Mouse (Mus musculus): ENCODE results near the gene Adamts17. TPM values are rescaled to one million over a fixed set of nuclear protein-coding genes. Genes with fewer than 3 reads are reported as not detected.
A peak's percentile ranks its signal among the peaks of the same experiment; 100 is the strongest.

The Adamts17 gene
- polyA plus RNA-seq, 1 experiment = 4.2 TPM

DNA sequence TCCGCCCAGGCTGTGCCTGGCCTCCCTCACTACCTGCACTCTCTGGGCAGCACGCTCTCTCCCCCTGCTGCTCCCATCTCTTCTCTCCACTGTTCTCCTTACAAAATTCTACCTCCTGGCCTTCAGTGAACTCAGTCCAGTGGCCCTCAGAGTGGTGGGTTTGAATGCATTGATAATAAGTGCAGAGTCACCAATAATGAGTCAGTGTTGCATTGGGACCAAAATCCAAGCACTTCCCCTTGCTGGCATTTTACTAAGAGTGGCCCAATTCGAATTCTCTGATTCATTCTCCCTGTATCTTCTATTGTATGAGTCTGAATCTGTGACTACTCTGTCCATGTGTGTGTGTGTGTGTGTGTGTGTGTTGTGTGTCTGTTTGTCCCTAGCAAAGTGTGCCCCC, 32.7 kb upstream of the Adamts17 start:
- TF ChIP-seq POLR2A (IDR thresholded peaks at IDR 0.05; ENCODE audit: extremely low read depth, insufficient read depth, low read length) (no peak), CTCF (IDR thresholded peaks at IDR 0.05; ENCODE audit: extremely low read depth, insufficient read depth, low read length) (no peak)
- no peak overlapping the region for H3K4me3 ChIP-seq (ENCODE audit: insufficient read depth, low read length)
- no peaks in the 10 kb centered on the region for H3K4me1 ChIP-seq (ENCODE audit: control insufficient read depth, insufficient read depth, low read length)
- no peak overlapping the region for H3K27ac ChIP-seq (ENCODE audit: insufficient read depth, low read length)

DNA sequence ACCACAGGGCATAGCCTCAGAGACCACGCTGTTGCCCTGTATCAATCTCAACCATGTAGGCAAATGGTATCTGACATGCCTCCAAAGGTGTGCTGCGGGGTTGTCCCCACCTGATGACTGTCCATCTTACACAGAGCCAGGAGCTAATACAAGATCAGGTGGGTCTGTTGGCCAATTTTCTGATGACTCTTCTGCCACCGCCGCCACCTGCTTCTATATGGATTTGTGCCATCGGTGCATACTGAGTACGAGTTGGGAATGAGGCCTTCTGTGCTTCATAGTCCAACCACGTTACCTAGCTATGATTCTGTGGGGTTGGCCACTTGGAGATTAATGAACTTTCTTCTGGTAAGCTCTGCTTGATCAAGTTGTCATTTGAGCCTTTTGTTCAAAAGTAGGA, 29.1 kb upstream of the Adamts17 start:
- TF ChIP-seq CTCF (IDR thresholded peaks at IDR 0.05; ENCODE audit: extremely low read depth, insufficient read depth, low read length) (no peak), POLR2A (IDR thresholded peaks at IDR 0.05; ENCODE audit: extremely low read depth, insufficient read depth, low read length) (no peak)
- Histone ChIP-seq H3K27ac (ENCODE audit: insufficient read depth, low read length) (no peak overlapping the region), H3K4me1 (ENCODE audit: control insufficient read depth, insufficient read depth, low read length) (no peaks in the 10 kb centered on the region), H3K4me3 (ENCODE audit: insufficient read depth, low read length) (no peak overlapping the region)

- Histone ChIP-seq H3K4me1 (ENCODE audit: control insufficient read depth, insufficient read depth, low read length) (no peaks in the 10 kb centered on the region), H3K4me3 (ENCODE audit: insufficient read depth, low read length) (no peak overlapping the region), H3K27ac (ENCODE audit: insufficient read depth, low read length) (no peak overlapping the region)
- no peak for TF ChIP-seq POLR2A (IDR thresholded peaks at IDR 0.05; ENCODE audit: extremely low read depth, insufficient read depth, low read length)
- no peak for TF ChIP-seq CTCF (IDR thresholded peaks at IDR 0.05; ENCODE audit: extremely low read depth, insufficient read depth, low read length)
Measured at GRCm38 (mm10) chr7:66811294-66811693, 28.2 kb upstream of the Adamts17 start.

DNA sequence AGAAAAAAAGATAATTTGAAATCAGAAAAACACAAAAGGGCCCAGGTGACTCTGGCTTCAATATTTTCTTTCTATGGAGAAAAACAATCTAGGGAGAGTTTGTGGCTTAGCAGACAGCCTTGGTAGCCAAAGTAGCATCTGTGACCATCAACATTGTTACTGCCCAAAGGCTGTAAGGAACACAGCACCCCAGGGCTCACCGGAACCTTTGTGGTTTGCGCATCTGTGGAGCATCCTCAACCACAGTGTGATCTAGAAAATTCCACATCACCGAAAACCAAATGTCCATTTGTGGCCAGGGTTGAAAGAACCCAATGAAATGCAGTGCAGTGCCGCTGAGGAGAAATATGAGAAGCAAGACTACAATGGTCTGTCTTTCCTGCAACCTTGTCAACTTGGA, 27.2 kb upstream of the Adamts17 start:
- Histone ChIP-seq H3K27ac (ENCODE audit: insufficient read depth, low read length) (no peak overlapping the region), H3K4me1 (ENCODE audit: control insufficient read depth, insufficient read depth, low read length) (no peaks in the 10 kb centered on the region), H3K4me3 (ENCODE audit: insufficient read depth, low read length) (no peak overlapping the region)
- TF ChIP-seq CTCF (IDR thresholded peaks at IDR 0.05; ENCODE audit: extremely low read depth, insufficient read depth, low read length) (no peak), POLR2A (IDR thresholded peaks at IDR 0.05; ENCODE audit: extremely low read depth, insufficient read depth, low read length) (no peak)

DNA sequence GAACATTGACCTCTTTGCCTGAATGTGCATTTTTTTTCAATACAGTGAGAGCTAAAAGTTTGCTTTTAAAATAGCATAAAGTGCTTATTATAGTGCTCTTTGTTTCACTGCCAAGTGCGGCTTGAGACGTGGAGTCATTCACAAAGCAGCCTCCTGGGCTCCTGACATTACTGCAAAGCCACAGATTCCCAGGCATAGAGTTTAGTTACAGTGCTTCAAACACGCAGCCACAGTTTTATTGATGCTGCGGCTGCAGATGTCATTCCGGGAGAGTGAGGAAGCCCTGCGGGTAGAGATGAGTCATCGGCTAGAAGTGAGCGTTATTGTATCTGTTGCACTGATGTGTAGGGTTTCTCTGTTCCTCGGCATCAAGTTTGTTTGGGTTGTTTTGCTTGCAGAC, 26.8 kb upstream of the Adamts17 start:
- Histone ChIP-seq H3K4me3 (ENCODE audit: insufficient read depth, low read length) (no peak overlapping the region), H3K4me1 (ENCODE audit: control insufficient read depth, insufficient read depth, low read length) (no peaks in the 10 kb centered on the region), H3K27ac (ENCODE audit: insufficient read depth, low read length) (no peak overlapping the region)
- TF ChIP-seq CTCF (IDR thresholded peaks at IDR 0.05; ENCODE audit: extremely low read depth, insufficient read depth, low read length) = no peak
- no peak for TF ChIP-seq POLR2A (IDR thresholded peaks at IDR 0.05; ENCODE audit: extremely low read depth, insufficient read depth, low read length)

- no peak for TF ChIP-seq POLR2A (IDR thresholded peaks at IDR 0.05; ENCODE audit: extremely low read depth, insufficient read depth, low read length)
- no peak for TF ChIP-seq CTCF (IDR thresholded peaks at IDR 0.05; ENCODE audit: extremely low read depth, insufficient read depth, low read length)
- no peak overlapping the region for H3K4me3 ChIP-seq (ENCODE audit: insufficient read depth, low read length)
- H3K4me1 ChIP-seq (ENCODE audit: control insufficient read depth, insufficient read depth, low read length) = no peaks in the 10 kb centered on the region
- H3K27ac ChIP-seq (ENCODE audit: insufficient read depth, low read length) = no peak overlapping the region
Measured at GRCm38 (mm10) chr7:66813172-66813571, 26.4 kb upstream of the Adamts17 start.

GRCm38 (mm10) chr7:66815526-66815925, 24.0 kb upstream of the Adamts17 start:
- Histone ChIP-seq H3K4me1 (ENCODE audit: control insufficient read depth, insufficient read depth, low read length) (no peaks in the 10 kb centered on the region), H3K4me3 (ENCODE audit: insufficient read depth, low read length) (no peak overlapping the region), H3K27ac (ENCODE audit: insufficient read depth, low read length) (no peak overlapping the region)
- TF ChIP-seq POLR2A (IDR thresholded peaks at IDR 0.05; ENCODE audit: extremely low read depth, insufficient read depth, low read length) (no peak), CTCF (IDR thresholded peaks at IDR 0.05; ENCODE audit: extremely low read depth, insufficient read depth, low read length) (no peak)

DNA sequence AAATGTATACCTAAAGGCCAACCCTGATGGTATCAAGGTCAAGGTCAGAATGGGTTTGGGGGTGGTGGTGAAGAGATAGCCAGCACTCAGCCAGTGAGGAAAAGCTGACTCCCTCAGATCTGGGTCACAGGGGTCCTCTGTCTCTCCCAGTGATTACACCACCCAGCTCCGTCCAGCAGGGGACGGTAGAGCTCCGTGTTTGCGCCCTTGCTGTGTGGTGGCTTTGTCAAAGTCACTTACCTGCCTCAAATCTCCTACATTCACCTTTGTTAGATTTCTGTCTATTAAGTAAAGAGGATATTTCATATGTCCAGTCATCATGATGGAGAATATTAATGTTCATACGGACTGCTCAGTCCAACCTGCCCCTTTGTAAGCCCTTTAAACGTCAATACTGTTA, 19.5 kb upstream of the Adamts17 start:
- no peak overlapping the region for H3K4me3 ChIP-seq (ENCODE audit: insufficient read depth, low read length)
- TF ChIP-seq CTCF (IDR thresholded peaks at IDR 0.05; ENCODE audit: extremely low read depth, insufficient read depth, low read length) (peak; percentile 88), POLR2A (IDR thresholded peaks at IDR 0.05; ENCODE audit: extremely low read depth, insufficient read depth, low read length) (no peak)
- H3K27ac ChIP-seq (ENCODE audit: insufficient read depth, low read length) = no peak overlapping the region
- H3K4me1 ChIP-seq (ENCODE audit: control insufficient read depth, insufficient read depth, low read length) = no peaks in the 10 kb centered on the region

GRCm38 (mm10) chr7:66830803-66831202, 8.7 kb upstream of the Adamts17 start:
- no peak overlapping the region for H3K4me3 ChIP-seq (ENCODE audit: insufficient read depth, low read length)
- no peak overlapping the region for H3K27ac ChIP-seq (ENCODE audit: insufficient read depth, low read length)
- no peaks in the 10 kb centered on the region for H3K4me1 ChIP-seq (ENCODE audit: control insufficient read depth, insufficient read depth, low read length)
- no peak for TF ChIP-seq POLR2A (IDR thresholded peaks at IDR 0.05; ENCODE audit: extremely low read depth, insufficient read depth, low read length)
- TF ChIP-seq CTCF (IDR thresholded peaks at IDR 0.05; ENCODE audit: extremely low read depth, insufficient read depth, low read length) = no peak

DNA sequence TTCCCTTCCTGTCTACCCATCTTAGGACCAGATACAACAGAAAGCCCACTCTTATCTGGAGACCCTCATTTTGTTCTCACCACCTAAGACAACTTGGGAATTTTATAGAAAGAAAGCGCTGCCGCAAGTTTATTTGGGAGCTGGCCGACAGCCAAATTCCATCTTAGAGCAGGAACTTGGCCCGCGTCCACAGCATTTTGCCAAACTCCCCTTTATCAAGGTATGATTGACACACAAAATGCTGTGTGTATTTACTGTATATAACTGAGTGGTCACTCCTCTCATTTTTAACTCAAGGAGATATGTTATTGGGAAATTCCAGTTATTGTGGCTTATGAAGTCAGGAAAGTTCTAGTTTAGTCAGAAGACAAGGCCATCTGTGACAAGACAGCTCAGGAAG, 8.2 kb upstream of the Adamts17 start:
- TF ChIP-seq CTCF (IDR thresholded peaks at IDR 0.05; ENCODE audit: extremely low read depth, insufficient read depth, low read length) (no peak), POLR2A (IDR thresholded peaks at IDR 0.05; ENCODE audit: extremely low read depth, insufficient read depth, low read length) (no peak)
- no peaks in the 10 kb centered on the region for H3K4me1 ChIP-seq (ENCODE audit: control insufficient read depth, insufficient read depth, low read length)

More for the DNA sequence above, 8.2 kb upstream of the Adamts17 start:
- H3K4me3 ChIP-seq (ENCODE audit: insufficient read depth, low read length) = no peak overlapping the region
- H3K27ac ChIP-seq (ENCODE audit: insufficient read depth, low read length) = no peak overlapping the region
